Mouse (Mus musculus) Patski (cell line): ENCODE measurements at regions not wholly inside any gene's neighbourhood (a gene's known extent, or its start where the extent isn't known, plus 50 kb on each side); places are given as distances from the start of the nearest gene placed in this dataset.
A peak's percentile ranks its signal among the peaks of the same experiment; 100 is the strongest.

Source experiments
- ATAC-seq: fragments of 100-300 bp; one replicate; pipeline ENCODE4 v1.8.0; 2021
- CTCF ChIA-PET: fragments of 350-600 bp; sonication (Branson Sonifier 250); formaldehyde crosslinking; loops from one replicate; lab custom pipeline; 2022; ENCODE audit warnings: inconsistent platforms; lab: Charles Lee
- POLR2A ChIA-PET: fragments of 350-600 bp; sonication (Branson Sonifier 250); formaldehyde crosslinking; loops from one replicate; lab custom pipeline; 2022; ENCODE audit warnings: antibody characterized with exemption, inconsistent platforms; lab: Charles Lee
- DNase-seq: peaks from one replicate; pipeline ENCODE4 v3.0.0-alpha.2; 2011; ENCODE audit warnings: low read depth, low spot score
- H3K27me3 ChIP-seq: fragments of 371-371 bp; one replicate; pipeline ENCODE4 v1.5.1; 2021
- CTCF ChIP-seq: fragments of 100-300 bp; IDR thresholded peaks from one replicate; pipeline ENCODE4 v1.5.1; 2021
- in situ Hi-C: fragments of 300-500 bp; cut with MboI; formaldehyde crosslinking; loops from 3 replicates; pipeline ENCODE4 v1.11.1; 2018; ENCODE audit warnings: low pct_unique_long_range_greater_than_20kb, mixed read lengths

DNA sequence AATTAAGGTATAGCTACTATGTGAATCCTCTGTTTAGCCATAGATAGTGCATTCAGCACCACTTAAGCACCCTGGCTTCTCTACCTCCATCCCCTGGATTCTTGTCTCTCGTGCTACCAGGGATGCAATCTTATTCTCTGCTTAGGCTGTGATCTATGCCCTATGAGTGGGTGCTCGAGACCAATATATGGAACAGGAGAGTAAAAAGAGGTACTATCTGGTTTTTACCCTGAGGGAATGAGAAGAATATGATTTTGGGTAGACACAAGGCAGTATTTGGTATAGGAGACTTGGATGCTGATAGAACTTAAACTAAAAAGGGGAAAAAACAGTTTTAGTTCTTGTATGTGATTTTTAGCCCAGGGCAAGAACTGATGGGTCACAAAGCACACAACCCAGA lies 162.8 kb downstream of the Olfr164 start:
- no peak for TF ChIP-seq CTCF
- CTCF ChIA-PET: no interaction called here
- DNase-seq: no peak
- POLR2A ChIA-PET: no interaction called here
- H3K27me3 ChIP-seq: no peaks in the 10 kb centered on the region
- in situ Hi-C loops: no loop called here
- ATAC-seq: no peak

DNA sequence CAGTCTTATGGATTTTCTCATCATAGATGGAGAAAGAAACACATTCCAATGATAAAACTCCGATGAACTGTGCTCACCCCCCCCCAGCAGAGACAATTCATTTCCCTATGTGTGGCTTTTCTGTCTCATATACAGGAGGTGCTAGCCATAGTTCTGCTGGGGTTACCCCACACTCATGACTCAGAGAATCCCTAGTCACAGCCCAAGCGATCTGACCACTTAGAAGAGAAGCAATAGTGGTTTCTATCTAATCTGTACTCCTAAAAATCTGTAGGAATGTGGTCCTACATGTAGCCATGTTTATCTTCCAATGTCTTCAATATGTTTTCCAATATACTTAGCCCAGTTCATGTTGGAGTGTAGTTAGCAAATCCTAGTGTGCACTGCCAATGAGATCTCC lies 163.3 kb downstream of the Olfr164 start:
- CTCF ChIA-PET: no interaction called here

DNA sequence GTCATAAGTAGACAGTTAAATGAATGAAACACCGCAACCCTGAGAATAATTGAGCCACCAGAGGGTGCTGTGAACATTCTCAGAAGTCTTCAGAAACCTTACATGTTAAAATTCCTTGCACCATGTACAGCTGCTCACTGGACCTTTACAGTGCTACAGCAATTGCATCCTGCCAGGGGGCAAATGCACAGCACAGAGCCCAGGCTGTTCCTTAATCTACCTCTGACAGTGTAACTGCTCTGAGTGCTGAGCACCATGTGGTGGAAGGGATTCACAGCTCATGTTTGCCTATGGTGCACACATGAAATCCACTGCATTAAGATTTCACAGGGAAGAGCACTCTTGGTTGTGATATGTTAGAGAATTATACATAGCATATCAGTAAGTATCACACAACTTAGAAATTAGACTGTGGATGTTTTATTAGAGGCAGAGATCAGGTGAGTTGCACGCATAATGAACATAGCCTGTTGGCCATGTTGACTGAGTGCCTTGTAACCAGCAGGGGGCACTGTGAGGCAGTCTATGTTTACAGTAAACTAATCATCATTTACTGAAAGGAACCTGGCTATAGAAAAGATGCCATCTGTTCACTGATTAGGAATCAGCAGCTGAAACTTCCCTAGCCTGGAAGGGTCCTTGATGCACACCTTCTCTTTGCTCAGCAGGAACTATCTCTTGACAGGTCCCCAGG lies 167.4 kb downstream of the Olfr164 start:
- TF ChIP-seq CTCF: peak; percentile 41
- CTCF ChIA-PET: no interaction called here
- ATAC-seq: no peak
- H3K27me3 ChIP-seq: no peaks in the 10 kb centered on the region
- in situ Hi-C loops: no loop called here
- no peak for DNase-seq
- POLR2A ChIA-PET: no interaction called here

More for the DNA sequence above, 163.3 kb downstream of the Olfr164 start:
- DNase-seq (no peak), ATAC-seq (no peak)
- no peak for TF ChIP-seq CTCF
- in situ Hi-C loops: no loop called here
- no peaks in the 10 kb centered on the region for H3K27me3 ChIP-seq
- POLR2A ChIA-PET: no interaction called here
